20 mouse cellular contexts compared by ENCODE assay signal in the genomic region with DNA sequence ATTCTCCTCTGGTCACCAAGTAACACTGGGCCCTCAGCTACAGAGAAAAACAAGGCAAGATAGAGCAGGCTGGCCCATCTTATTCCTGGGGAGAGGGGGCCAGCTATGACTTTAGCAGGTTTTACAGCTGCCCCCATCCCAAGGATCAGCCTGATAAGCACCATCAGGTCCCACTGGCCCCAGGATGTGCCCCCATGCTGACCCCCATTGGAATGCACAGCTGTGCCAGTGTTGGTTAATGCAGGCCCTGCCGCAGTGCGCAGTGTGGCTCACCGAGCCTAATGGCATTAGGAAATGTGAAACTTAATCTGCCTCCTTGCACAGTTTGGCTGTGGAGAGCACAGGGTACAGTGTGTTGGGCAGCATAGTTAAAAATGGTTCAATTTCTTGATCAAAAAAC. TPM values are rescaled to one million over a fixed set of nuclear protein-coding genes. Genes with fewer than 3 reads are reported as not detected.
DNase-seq lines count a peak whose midpoint lies in the region; ATAC-seq and TF ChIP-seq lines count a peak whose summit lies in the region.
"Had no signal": no experiment of that assay in that cellular context is flagged by ENCODE, and none has a peak within 500 bp of the region (broad histone marks: within the 10 kb centered on the region; RNA-seq: fewer than 3 reads in every experiment).

No protein-coding gene starts in this region.

- no peak overlapping the region for H3K9ac ChIP-seq in midbrain, embryonic 11.5 days (ENCODE audit: low read length)
- H3K9ac ChIP-seq in limb, embryonic 12.5 days (replicated peaks): no peak overlapping the region
- H3K9ac ChIP-seq in stomach, postnatal 0 days (ENCODE audit: low read length): no peak overlapping the region
- H3K9ac ChIP-seq: liver, embryonic 12.5 days; midbrain, embryonic 15.5 days had no signal

- peak; percentile 44; the same call in 1 of the 2 replicates for ATAC-seq in midbrain, embryonic 11.5 days (ENCODE audit: low FRiP score)
- peak; percentile 79 for ATAC-seq in limb, embryonic 12.5 days (ENCODE audit: insufficient number of reproducible peaks, insufficient read depth, low FRiP score, low TSS enrichment, low read depth)
- no peak for ATAC-seq in stomach, postnatal 0 days (ENCODE audit: low FRiP score, low TSS enrichment)
- ATAC-seq: forebrain, embryonic 16.5 days; hindbrain, postnatal 0 days; intestine, postnatal 0 days; liver, embryonic 12.5 days; midbrain, embryonic 15.5 days; Patski had no signal

- TF ChIP-seq CTCF in stomach, postnatal 0 days (IDR thresholded peaks at IDR 0.05; ENCODE audit: low read depth): no peak

- WGBS in midbrain, embryonic 11.5 days: 62% methylated on average over 3 of the region's 3 CpGs
- WGBS in midbrain, embryonic 10.5 days: 48% methylated on average over 3 of the region's 3 CpGs
- 16% methylated on average over 3 of the region's 3 CpGs for WGBS in limb, embryonic 12.5 days
- 65% methylated on average over 3 of the region's 3 CpGs for WGBS in stomach, postnatal 0 days

- peak; percentile 76 for DNase-seq in embryo, embryonic 10 days (ENCODE audit: low spot score)
- DNase-seq in embryo, embryonic 9.5 days (ENCODE audit: extremely low spot score): no peak
- DNase-seq in midbrain, embryonic 11.5 days (ENCODE audit: low spot score, missing footprints): peak; percentile 75
- no peak for DNase-seq in midbrain, embryonic 10.5 days (ENCODE audit: low spot score)
- no peak for DNase-seq in stomach, postnatal 0 days (ENCODE audit: low spot score)
- no peak for DNase-seq in cerebellum, postnatal 4 days (ENCODE audit: low spot score in 2 of 2)
- DNase-seq in thymus, postnatal 14 days: no peak
- DNase-seq: adrenal gland, adult 8-10 months; cerebellum, adult 8-10 months; gastrocnemius, postnatal 36 days; kidney, postnatal 10 days; lung, adult 2 months had no signal

- TF ChIP-seq EP300 in stomach, postnatal 0 days (optimal IDR thresholded peaks at IDR 0.05): no peak

- no peaks in the 10 kb centered on the region for H3K36me3 ChIP-seq in midbrain, embryonic 11.5 days (ENCODE audit: control insufficient read depth, insufficient read depth, low read length)
- peaks cover 16% of the 10 kb centered on the region for H3K36me3 ChIP-seq in midbrain, embryonic 10.5 days
- 0 out of 2 replicates have a peak, but pooled peaks cover 5% of the 10 kb centered on the region for H3K36me3 ChIP-seq in limb, embryonic 12.5 days
- no peaks in the 10 kb centered on the region for H3K36me3 ChIP-seq in stomach, postnatal 0 days (ENCODE audit: control insufficient read depth, insufficient read depth, low read length)
- H3K36me3 ChIP-seq: liver, embryonic 12.5 days; midbrain, embryonic 15.5 days had no signal

- no peaks in the 10 kb centered on the region for H3K27me3 ChIP-seq in midbrain, embryonic 11.5 days (ENCODE audit: control insufficient read depth, insufficient read depth, low read length)
- no peaks in the 10 kb centered on the region for H3K27me3 ChIP-seq in midbrain, embryonic 10.5 days (ENCODE audit: low read depth, poor library complexity, severe bottlenecking)
- no peaks in the 10 kb centered on the region for H3K27me3 ChIP-seq in limb, embryonic 12.5 days
- no peaks in the 10 kb centered on the region for H3K27me3 ChIP-seq in stomach, postnatal 0 days (ENCODE audit: control insufficient read depth, insufficient read depth, low read length)
- H3K27me3 ChIP-seq: liver, embryonic 12.5 days; midbrain, embryonic 15.5 days; Patski had no signal

- H3K4me3 ChIP-seq in midbrain, embryonic 11.5 days (ENCODE audit: low read depth, low read length): no peak overlapping the region
- H3K4me3 ChIP-seq in midbrain, embryonic 10.5 days: no peak overlapping the region
- no peak overlapping the region for H3K4me3 ChIP-seq in limb, embryonic 12.5 days (replicated peaks)
- no peak overlapping the region for H3K4me3 ChIP-seq in stomach, postnatal 0 days (ENCODE audit: low read depth, low read length)
- H3K4me3 ChIP-seq: hindbrain, embryonic 10.5 days; liver, embryonic 12.5 days; midbrain, embryonic 15.5 days had no signal

- peaks cover under 1% of the 10 kb centered on the region; the same call in 1 of the 2 replicates for H3K4me1 ChIP-seq in midbrain, embryonic 11.5 days (ENCODE audit: control insufficient read depth, insufficient read depth, low read length)
- H3K4me1 ChIP-seq in midbrain, embryonic 10.5 days: peaks cover 15% of the 10 kb centered on the region
- peaks cover 18% of the 10 kb centered on the region for H3K4me1 ChIP-seq in limb, embryonic 12.5 days (replicated peaks)
- H3K4me1 ChIP-seq in stomach, postnatal 0 days (replicated peaks; ENCODE audit: control insufficient read depth, insufficient read depth): no peaks in the 10 kb centered on the region
- H3K4me1 ChIP-seq: liver, embryonic 12.5 days; midbrain, embryonic 15.5 days had no signal

- H3K9me3 ChIP-seq in midbrain, embryonic 11.5 days (ENCODE audit: control insufficient read depth, low read length): no peaks in the 10 kb centered on the region
- no peaks in the 10 kb centered on the region for H3K9me3 ChIP-seq in midbrain, embryonic 10.5 days (replicated peaks)
- H3K9me3 ChIP-seq in limb, embryonic 12.5 days: no peaks in the 10 kb centered on the region
- H3K9me3 ChIP-seq in stomach, postnatal 0 days (ENCODE audit: control insufficient read depth, low read length): no peaks in the 10 kb centered on the region
- H3K9me3 ChIP-seq: hindbrain, embryonic 10.5 days; liver, embryonic 12.5 days; midbrain, embryonic 15.5 days had no signal

- H3K4me2 ChIP-seq in midbrain, embryonic 11.5 days: no peak overlapping the region
- H3K4me2 ChIP-seq in limb, embryonic 12.5 days: no peak overlapping the region
- no peak overlapping the region for H3K4me2 ChIP-seq in stomach, postnatal 0 days (replicated peaks; ENCODE audit: low read depth)
- H3K4me2 ChIP-seq: liver, embryonic 12.5 days; midbrain, embryonic 15.5 days had no signal

- H3K27ac ChIP-seq in midbrain, embryonic 11.5 days (ENCODE audit: low read depth, low read length): no peak overlapping the region
- no peak overlapping the region for H3K27ac ChIP-seq in midbrain, embryonic 10.5 days (replicated peaks)
- H3K27ac ChIP-seq in limb, embryonic 12.5 days: no peak overlapping the region
- no peak overlapping the region for H3K27ac ChIP-seq in stomach, postnatal 0 days (replicated peaks)
- H3K27ac ChIP-seq: hindbrain, embryonic 10.5 days; hindbrain, postnatal 0 days; liver, embryonic 12.5 days; midbrain, embryonic 15.5 days had no signal

RNA-seq across cellular contexts. Expression of a gene that starts 11.4 kb away (rescaled TPM):
- 7.3 and 8.2 TPM in 2 replicates for polyA plus RNA-seq in midbrain, embryonic 11.5 days (2014; fragmentation: Nextera tagmentation; extraction: Ambion mirVana)
- polyA plus RNA-seq in midbrain, embryonic 10.5 days (2016; fragmentation: Nextera tagmentation; extraction: Ambion mirVana): 6.0 and 7.7 TPM in 2 replicates
- polyA plus RNA-seq in limb, embryonic 12.5 days (2016; fragmentation: Nextera tagmentation; extraction: Ambion mirVana): 8.6 and 8.9 TPM in 2 replicates
- polyA plus RNA-seq in stomach, postnatal 0 days (2015; fragmentation: Nextera tagmentation; extraction: Ambion mirVana): 2.9 and 3.4 TPM in 2 replicates

Comparison
In these comparisons a context has a peak if more than half of its experiments do, and no peak if none do; other contexts are left out.
1. DNase-seq: peak in embryo, embryonic 10 days (single experiment) and midbrain, embryonic 11.5 days (single experiment); none in embryo, embryonic 9.5 days (single experiment), midbrain, embryonic 10.5 days (single experiment), stomach, postnatal 0 days (single experiment), cerebellum, postnatal 4 days (0 of 2) and thymus, postnatal 14 days (single experiment).